Mouse (Mus musculus) kidney, adult 8-10 months (tissue): ENCODE measurements around the gene Tekt3.

Source experiments
- DNase-seq, 2 experiments: peaks; one replicate each; pipeline ENCODE4 v3.0.0; 2022

Gene Tekt3

DNA sequence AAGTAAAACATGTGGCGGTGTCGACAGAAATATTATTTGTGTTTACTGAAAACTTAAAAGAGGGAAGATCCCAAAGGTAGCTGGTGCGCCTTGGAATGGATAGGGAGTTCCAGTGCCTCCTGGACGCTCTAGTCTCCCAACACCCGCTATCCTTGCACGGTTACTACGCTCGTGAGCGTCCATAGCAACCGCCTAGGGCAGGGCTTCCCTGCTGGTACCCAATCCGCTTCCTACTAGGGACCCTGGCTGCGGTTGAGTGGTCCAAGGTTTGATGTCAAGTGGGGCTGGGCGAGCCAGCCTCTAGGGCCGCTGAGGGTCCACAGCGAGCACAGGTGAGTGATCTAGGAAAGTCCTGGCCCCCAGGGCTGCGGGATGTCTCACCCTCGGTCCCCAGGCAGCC lies at the start of gene Tekt3:
Gene Tekt3 (plus strand): TSS at position 209 of the 400 bp plus-strand sequence.
- no peak for DNase-seq

DNA sequence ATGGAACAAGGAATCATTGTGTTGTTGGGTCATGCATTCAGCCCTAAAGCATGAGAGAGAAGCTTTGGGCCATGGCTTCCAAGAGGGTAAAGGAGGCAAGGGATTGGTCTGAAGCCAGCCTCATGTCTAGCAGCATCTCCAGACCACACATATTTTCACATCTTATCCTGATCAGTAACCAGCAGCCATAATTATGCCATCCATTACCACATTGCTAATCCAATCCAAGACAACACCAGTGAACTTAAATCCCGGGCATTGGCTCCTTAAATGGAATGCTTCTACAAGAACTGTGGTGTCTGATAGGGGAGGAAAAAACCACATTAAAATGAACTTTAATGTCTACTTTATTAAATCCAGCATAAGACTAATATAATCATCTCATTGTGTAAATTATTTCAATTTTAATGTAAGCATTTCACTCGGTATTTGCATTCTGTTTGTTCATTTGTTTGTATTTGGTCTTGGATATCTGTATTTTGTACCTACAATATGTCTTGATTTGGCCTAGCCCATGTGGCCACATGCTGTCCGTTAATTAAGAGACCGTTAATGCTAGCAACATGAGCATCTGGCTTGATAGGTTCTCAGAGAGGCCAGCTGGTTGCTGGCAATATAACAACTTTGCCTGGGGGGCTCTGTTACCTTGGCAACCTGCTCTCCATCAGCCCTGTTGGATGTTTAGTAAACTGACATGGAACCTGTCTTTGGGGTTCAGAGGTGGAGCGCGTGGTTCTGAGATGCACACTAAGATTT lies 43.9 kb upstream of the Tekt3 start:
- DNase-seq: no peak

DNA sequence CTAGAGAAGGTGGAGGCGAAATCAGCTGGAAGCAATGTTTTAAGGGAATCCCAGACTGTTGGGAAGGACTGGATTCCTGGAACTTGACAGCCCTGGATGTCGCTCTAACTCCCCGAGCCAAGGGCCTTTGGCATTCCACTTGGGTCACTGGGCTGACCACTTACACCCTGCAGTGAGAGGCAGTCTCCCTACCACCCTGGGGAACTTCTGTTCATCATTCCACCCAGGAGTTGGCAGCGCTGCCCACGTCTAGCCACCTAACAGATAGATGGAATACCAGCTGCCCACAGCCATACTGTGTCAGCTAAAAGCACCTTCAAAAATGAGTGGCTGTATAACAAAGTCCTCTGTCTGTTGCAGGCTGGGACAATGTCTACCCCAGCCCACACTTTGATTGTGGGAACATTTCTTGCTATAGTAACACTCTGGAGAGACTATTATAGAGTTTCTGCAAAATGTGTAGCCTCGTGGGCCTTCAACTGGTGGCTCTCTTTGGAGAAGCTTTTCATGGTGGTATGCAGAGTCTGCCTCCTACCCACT lies 43.3 kb upstream of the Tekt3 start:
- no peak for DNase-seq

DNA sequence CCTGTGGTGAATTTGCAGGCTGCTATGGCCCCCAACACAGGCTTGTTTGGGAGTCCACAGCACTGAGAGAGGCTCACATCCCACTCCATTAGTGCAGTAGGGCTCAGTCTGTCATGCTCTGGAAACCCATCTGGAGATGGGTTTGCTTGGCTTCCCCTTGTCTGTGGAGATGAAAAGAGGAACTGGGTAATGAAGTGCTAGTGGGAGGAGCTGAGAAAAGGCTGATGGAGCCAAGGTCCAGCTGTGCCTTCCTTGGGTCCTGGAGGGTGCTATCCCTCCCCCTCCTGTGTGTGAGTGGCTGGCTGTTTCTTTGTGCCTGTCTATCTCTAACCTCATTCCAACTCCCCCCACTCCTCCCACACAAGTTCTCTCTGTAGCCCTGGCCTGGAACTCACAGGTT lies 40.8 kb upstream of the Tekt3 start:
- no peak for DNase-seq

DNA sequence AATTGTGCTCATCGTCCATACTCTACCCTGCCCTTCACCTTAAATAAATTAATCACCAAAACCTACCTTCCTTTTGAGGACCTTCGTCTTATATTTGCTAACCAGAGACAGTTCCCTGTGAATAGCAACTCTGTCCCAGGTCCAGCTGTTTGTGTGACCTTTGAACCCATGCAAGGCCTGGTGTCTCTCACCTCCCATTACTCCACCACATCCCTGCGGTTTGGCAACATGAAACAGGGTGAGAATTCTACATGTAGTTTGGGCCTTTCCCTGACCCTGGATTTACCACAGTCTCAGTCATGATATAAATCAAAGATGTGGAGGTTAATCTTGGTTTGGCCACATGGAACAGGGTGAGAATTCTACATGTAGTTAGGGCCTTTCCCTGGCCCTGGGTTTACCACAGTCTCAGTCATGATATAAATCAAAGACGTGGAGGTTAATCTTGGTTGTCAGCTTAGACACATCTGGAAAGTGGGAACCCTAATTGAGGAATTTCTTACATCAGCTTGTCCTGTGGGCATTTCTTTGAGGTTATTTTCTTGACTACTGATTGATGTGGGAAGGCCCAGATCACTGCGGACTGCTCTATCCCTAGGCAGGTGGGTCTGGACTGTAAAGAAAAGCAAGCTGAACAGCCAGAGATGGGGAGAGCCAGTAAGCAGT lies 40.2 kb upstream of the Tekt3 start:
- DNase-seq: no peak

DNA sequence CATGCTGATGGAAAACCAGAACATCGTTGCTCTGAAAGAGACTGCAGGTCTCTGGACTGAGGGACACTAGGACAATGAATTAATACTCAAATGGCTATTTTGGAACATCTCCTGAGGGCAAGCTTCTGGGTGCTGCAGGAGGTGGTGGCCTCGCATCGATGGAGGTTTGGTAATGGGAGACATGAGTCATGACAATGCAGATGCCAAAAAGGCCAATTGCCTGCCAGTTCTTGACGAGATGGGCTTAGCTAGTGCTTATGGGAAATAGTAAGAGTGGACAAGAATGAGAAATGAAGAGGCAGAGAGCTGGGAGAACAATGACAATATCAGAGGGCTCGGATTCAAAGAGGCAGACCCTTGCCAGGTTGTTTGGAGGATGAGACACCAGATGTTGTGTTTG lies 38.0 kb upstream of the Tekt3 start:
- no peak for DNase-seq

DNA sequence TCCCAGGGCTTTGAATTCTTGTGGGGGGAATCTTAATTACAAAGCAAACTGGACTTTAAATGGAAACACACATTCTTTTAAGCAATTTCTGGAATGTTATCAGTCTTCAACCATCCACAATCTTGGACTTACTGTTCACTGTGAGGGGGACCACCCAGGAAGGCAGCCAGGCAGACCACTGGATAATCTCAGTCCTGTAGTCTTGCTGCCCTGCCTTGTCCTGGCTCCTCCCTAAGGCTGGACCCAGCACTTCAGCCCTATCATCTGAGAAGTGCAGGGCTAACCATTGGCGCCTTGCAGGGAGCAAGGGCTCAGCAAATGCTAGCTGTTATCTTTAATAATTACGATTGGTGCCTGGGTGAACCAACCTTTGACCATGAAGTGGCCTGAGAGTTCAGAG lies 37.3 kb upstream of the Tekt3 start:
- DNase-seq: no peak

DNA sequence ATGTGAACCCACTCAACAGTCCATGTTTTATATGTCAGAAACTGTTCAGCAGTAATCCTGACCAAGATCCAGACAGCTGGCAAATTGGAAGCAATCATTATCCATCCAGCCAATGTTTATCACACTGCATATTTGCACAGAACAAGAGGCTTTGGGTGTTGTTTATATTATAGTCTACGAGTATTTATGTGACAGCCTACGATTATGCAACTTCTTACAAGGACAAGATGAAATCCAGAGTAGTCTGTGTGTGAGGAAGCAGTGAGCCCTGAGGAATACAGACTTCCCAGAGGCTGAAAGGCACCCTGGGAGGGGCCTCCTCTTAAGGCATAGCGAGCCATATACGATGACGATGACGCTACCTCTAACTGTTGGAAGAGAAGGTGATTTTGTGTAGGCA lies 36.0 kb upstream of the Tekt3 start:
- no peak for DNase-seq

DNA sequence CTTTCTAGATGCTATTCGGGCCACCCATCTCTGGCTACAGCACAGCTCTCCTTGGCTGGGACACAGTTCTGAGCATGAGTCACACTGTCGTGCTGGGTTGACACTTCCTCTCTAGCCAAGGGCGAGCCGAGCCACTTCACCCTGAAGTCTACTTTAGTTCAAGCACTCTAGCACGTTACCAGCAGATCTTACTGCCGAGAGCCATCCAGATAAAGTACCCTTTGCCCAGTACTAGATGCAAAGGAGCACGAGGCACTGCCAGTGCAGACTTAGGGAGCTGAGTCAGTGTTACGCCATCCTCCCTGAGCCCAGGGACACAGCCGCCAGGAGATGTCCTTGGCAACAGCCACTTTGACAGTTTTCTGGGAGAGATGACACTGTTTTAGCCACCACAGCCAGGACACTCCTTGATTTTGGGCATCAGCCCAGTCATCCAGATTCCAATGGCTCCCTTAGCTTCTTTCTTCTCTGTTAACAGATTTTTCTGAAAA lies 34.8 kb upstream of the Tekt3 start:
- no peak for DNase-seq

DNA sequence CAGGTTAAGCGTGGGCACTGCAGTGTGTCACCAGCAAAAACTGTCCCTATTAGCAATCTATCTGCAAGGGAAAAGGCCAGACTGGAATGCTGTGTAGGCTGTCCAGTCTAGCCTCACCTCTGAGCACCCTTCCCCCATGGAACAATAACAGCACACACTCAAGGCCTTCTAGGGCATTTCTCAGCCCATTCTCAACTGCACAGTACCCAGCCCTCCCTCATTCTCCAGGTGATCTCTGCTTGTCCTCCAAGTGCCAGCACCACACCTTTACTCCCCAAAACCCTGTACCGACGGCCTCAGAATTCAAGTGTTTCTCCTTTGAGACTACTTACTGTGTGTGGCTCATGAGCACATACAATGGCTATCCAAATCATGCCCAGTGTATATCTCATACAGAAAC lies 33.3 kb upstream of the Tekt3 start:
- no peak for DNase-seq

DNA sequence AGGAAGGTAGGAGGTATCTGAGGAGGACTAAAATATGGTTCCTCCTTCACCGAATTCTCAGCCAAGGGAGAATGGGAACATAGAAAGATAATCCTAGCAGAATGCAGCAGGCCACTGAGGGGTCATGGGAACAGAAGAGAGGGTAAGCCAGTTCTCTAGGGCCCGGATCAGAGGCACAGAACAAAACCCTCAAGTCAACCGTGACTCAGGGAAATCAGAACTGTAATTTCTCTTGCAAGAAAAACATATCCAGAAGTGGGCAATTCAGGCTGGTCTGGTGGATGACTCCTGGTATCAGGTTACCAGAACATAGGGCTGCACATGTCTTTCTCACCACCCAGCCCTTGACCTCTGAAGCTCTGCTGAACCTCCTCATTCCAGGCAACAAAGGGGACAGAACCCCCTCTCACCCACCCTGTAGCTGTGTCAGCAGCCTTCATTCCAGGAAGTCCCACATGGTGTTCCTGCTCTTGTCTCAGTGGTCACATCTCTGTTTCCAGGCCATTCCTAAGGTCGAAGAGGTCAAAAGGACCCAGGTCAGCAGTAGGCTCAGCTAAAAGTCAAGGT lies 32.2 kb upstream of the Tekt3 start:
- no peak for DNase-seq

DNA sequence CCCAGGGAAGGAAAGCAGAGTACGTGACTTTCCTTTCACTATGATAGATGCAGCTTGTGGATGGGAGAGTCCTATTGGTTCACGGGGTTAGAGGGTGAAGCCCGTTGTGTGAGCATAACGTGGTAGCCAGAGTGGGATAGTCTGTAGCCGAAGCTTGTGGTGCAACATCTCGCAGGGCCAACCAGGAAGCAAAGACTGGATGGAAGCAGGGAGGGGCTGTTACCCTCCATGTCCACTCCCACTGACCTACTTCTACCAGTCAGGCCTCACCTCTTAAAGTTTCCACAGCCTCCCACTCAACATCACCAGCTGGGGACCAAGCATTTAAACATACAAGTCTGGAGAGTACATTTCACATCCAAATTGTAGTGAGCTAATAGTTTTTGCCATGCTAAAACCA lies 31.7 kb upstream of the Tekt3 start:
- DNase-seq: no peak

DNA sequence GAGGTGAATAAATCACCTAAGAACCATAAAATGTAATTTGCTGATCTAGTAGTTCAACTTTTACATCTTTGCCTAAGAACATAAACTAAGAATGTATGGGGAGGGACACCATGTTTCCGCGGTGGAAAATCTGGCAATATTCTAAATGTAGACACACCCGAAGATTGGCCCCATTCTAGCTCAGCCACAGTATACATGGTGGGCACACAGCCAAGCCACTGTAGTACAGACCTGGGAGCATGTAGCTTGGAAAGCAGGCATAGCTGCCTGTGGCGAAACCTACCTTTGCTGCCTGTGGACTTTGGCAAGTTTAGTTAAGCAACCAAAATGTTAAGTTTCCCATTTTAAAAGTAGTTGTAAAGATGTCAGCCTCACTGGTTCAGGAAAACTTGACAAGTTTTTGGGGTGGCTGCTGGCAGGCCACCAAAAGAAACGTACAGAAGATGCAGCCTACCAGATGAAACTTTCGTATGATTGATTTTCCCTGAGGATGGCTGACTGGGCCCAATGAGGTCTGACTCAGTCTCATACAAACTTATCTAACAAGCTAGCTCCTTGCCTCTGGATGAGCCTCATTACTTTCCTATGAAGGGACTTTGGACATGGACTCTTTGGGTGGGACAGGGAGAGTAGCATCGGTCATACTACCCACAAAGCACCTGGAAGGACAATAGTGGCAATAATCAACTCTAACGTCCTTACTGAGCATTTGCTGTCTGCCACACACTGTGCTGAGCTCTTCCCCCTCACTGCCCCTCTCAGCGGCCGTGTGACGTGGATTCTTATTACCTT lies 25.8 kb upstream of the Tekt3 start:
- DNase-seq: no peak

DNA sequence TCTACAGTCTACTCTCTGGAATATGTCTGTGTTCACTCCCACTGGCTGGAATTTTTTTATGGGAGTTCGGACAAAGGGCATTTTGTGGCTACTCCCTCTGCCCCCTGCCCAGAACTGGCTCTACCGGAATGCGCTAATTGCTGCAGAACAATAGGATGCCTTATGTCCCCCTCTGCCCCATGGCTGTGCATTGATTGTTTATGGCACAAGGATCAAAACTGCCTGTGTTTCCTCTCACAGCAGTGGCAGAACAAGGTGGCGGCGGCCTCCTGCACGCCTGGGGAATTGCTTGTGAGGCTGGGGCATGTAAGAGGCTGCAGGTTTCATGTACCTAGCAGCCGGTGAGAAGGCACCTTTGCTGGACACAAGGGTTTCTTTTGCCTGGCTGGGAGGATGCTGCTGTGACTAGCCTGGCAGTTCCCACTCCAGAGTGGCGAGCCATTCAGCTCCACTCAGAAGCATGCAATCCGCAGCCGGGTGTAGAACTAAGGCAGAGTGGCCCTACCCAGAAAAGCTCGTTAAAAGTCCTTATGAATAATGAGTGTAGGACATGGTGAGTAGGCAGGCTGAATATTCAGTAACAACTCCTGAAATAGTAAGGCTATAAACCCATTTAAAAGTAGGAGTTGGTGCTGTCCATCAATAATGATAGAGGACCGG lies 21.3 kb upstream of the Tekt3 start:
- DNase-seq: no peak

DNA sequence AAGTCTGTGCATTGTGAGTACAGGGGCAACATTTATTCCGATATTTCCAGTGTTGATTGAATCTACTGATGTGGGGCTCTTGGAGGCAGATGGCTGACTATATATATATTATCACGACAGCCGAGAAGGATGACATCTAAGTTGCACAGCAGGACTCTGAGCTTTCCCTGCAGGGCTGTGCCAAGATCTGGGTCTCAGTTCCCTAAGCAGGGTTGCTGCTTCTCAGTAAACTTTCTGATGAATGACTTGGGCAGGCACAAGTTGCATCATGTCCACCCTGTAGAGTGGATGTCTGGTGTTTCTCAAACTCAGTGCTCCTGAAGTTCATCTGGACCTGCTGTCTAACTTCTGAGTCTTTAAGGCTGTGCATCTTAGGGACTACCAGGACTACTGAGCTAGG lies 15.7 kb upstream of the Tekt3 start:
- no peak for DNase-seq

DNA sequence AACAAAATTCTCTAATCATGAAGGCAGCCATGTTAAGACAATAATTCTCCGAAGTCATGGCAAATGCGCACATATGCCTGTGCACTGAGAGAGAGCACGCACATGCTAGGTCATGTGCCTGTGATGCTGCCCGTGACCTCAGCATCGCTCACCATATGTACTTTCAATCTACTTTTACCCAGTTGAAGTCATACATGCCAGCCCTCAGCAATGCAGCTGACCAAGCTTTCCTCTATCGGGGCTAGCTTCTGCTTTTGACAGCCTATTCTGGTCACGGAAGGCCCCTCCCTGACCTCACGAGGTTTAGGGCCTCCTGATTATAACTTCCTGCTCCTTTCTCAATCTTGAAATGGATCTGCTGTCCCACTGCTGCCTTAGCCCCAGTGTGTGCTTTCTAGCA lies 15.1 kb upstream of the Tekt3 start:
- peak; percentile 7 to 11 for DNase-seq

DNA sequence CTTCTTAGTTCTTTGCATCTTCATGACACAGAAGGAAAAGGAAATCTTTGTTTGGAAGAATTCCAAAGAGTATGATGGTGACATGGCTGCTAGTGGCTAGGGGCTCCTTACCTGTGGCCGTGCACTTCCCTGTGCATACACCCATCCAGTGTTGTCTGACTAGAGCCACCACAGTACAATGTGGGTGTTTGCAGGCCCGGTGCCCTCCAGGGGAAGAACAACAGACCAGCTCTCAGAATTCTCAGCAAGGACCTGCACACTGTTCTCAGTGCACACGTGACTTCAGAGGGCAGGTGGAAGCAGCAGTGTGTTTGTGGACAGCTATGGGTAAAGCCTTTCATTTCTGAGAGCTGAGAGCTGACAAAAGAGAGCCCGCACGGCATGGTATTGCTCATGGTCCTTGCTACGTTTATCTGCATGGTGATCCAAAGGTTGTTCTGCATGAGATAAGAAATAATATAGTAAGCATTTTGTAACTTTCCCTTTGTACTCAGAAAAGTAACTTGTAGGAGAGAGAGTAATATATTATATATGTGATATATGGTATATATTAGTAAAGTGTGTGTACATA lies 11.0 kb upstream of the Tekt3 start:
- DNase-seq: no peak

DNA sequence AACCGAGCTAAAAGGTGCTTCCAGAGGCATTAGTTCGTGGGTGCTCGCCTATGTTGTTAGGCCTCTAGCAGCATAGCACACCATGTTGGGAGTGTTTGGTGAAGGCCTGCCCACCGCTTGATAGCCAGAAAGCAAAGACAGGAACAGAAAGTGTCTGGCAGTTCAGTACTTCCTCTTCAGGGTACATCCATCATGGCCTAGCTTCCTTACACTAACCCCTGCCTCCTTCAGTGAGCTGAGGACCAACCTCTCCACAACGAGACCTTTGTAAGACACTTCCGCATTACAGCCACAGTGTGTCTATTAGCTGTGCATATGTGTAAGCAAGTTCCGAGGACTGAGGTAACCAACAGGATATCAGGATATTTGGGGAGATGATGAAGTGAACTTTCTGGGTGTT lies 10.4 kb upstream of the Tekt3 start:
- DNase-seq: no peak

DNA sequence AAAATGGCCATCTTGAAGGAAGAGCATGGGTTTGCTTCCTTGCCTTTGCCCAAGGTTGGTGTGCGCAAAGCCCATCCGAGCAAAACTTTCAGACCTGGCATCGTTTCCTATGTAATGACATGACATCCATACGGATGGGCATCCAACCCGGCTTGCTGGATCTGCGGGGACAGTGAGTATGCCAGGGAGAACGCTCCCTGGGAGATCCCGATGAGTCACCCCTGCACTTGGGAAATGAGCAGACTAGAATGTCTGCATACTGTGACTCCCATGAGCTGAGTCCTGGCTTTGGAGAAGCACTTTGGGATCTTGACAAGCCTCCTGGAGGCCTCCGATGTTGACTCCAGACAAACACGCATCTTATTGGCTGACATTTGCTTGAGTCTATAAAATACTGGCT lies 9.5 kb upstream of the Tekt3 start:
- no peak for DNase-seq

DNA sequence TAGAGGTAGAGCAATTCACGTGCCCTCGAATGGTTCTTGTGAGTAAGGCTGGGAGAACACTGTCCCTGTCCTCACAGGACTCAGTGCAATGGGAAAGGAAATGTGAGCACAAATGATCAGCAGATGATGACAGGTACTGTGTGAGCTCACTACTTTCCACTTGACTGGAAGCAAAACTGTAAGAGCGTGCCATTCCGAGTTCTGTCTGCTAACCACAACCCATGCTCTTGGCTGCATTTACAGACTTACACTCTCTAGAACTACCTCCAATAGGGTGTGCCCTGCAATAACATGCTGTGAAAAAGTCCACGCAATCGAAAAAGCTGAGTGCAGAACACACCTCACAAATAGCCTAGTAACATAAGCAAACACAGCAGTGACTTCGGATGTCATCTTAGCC lies 5.9 kb upstream of the Tekt3 start:
- DNase-seq: no peak

DNA sequence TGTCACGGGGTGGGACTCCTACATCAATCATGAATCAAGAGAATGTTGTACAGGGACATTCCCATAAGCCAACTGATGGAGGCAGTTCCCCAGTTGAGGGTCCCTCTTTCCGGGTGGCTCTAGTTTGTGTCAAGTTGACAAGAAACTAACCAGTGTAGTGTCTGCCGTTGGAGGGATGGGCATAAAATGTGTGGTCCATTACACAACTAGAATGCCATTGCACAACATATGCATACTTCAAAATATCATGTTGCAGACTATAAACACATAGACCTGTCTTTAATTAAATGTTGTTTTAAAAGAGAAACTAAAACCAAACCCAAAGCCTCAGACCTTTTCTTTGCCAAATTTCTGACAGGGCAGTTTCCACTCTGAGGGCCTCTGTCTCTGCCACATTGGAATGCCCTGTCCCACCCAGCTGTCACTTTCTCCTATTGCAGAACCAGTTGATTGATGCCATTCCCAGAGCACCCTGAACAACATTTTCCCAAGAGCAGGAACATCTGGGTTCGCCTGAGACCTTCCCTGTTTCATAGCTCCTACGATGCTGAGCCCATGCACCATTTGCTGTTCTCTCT lies 3.0 kb upstream of the Tekt3 start:
- no peak for DNase-seq

DNA sequence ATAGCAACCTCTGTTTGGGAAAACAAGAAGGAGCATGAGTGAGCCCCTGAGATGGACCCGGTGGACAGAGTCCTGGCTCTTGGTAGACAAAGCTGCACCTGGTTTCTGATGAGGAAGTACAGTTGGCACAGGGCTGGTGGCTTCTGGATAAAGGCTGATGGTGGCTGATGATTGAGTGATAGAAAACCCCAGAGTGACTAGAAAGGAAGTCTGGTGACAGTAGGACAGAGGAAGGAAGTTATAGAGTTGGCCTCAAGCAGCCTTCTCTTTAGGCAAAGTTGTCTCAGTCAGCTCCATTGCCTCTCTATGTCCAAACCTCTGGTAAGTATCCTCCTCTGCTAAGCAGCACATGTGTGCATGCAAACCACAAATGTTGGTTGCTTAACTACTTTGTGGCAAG lies 1.5 kb upstream of the Tekt3 start:
- DNase-seq: no peak
